Mouse (Mus musculus): Measurements from ENCODE around the gene Tm7sf2.
A peak's percentile ranks its signal among the peaks of the same experiment; 100 is the strongest.

Gene Tm7sf2

DNA sequence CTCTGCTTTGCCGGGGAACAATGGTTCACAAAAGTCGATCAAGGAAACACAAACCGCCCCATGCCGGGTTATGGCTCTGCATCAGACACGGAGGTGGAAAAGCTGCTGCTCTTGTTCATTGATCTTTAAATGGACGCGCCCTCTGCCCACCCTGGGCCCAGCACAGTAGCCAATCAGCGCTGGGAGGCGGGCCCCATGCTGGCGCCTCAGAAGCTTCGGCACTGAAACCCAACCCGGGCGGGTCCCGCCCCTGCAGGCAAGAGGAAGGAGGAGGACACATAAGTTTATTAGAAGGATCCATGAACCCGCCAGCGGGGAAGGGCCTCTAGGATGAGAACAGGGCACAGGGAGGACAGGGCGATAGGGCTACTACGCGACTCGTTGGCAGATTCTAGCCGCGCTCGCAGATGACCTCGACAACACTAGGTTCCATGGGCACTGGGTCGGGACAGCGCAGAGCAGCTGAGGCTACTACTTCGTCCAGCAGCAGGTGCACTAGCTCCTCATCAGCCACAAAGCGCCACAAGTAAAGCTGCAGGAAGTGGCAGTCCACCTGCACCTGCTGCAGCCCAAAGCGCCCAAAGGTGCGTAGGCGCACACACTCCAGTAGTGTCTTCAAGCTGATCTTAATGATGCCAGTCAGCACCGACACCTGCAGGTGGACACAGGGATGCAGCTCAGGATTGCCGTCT is at the start of gene Tm7sf2:
Gene Tm7sf2 (minus strand): TSS at position 650 of the 692 bp plus-strand sequence.
- peak; percentile 94 for DNase-seq (ENCODE audit: low read depth, low spot score)

DNA sequence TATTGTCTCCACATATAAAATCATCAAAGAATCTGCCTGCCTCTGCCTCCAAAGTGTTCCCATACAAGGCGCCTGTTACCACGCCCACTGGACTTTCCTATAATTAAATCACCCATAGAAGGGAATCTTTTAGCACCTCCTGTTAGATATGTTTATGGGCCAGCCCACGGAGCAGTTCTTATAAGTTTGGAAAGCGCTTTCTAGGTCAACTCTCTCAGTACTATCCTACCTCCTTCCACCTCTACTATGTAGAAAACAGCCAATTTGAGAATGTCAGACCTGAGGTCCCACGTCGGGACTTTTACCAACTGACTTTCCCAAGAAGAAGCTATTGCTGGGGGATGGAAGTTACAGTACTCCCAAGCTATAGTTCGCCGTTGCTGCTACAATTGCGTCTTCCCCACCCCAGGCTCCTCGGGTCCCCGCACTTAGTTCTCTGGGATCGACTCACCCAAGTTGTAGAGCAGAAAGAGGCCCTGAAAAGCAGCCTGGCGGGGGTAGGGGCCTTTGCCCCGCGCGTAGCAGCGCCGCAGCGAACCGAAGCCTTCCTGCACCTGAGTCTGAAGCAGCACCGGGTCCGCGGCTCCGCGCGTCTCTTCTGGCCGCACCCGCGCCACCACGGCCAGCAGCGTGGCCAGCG is 49.3 kb upstream of the Tm7sf2 start:
- no peak for DNase-seq (ENCODE audit: low read depth, low spot score)

DNA sequence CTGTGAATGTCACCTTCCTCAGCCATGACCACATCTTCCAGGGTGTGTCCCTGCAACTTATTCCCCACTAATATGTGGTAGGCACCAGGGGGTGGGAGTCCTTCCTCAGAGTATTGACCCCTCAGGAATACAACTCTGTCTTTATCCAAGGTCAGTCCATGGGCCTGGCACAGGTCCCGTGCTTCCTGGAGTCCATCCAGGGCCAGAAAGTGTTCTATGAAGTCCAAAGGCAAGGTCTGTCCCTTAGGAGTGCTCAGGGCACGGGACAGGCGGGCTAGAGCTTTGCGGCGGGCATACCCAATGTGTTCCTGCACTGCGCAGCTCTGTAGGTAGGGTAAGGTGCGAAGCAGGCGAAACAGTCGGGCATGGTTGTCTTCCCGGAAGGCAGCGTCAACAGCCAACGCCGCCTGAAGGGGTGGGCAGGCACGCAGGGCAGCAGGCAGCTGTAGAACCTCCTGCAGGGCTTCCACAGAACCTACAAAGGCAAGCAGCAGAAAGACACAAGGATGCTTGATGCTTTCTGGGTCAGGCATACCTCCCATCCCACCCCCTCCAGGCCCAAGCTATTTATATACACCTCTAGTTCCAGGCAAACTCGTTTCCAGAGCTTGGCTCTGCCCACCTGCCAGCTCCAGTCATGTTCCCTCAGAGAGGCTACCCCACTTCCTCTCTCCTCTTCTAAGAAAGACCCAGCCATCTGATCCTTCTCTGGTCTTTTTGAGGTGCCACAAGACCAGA is 48.1 kb upstream of the Tm7sf2 start:
- no peak for DNase-seq (ENCODE audit: low read depth, low spot score)

DNA sequence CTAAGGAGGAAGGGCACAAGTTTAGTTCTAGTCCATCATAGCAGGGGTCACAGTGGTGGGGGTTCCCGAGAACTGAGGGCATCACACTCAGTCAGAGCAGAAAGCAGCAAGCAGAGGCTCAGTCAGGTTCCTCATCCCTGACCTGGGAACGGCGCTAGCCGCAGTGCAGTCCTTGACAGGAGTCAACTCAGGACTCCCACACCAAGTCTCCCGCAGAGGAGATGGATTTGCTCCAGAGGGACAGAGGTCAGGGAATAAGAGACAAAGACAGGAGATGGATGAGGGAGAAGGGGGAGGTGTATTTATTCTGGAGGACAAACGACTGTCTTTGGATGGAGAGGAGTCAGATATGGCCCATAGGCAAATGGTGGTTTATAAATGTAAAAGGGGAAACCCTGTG is 44.9 kb upstream of the Tm7sf2 start:
- no peak for DNase-seq (ENCODE audit: low read depth, low spot score)

DNA sequence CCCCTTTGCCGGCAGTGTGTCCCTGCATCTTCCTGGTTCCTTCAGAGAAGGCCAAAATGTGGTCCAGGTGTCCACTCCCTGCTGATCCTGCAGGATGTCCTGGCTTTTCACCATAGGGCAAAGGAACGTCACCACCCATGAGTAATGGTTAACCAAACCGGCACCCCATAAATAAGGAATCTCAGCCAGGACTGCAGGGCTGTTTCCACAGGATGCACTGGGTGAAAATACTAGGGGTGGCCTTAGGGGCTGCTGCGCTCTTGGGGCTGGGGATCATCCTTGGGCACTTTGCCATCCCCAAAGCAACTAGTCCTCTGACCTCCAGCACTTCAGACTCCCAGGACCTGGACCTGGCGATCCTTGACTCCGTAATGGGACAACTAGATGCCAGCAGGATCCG is 37.4 kb upstream of the Tm7sf2 start, which contains the start of gene Naaladl1:
Gene Naaladl1 (plus strand): TSS at position 197 of the 400 bp plus-strand sequence.
- DNase-seq (ENCODE audit: low read depth, low spot score) = no peak

DNA sequence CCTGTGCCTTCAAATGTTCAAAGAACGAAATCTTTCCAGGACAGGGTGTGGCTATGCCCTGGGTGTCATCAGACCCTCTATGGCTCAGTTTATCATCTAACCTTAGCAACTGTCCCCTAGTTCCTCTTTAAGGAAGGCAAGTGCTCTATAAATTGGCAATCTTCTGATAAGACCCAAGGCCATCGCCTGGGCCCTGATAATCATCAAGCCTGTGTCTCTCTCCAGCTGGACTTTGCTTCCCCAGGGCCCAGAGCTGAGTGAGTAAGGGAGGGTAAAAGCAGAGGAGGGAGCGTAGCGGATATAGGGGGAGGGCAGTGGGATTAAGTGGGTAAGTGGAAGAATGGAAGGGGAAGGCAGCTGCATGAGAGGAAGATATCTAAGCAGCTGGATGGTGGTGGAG is 36.3 kb upstream of the Tm7sf2 start:
- no peak for DNase-seq (ENCODE audit: low read depth, low spot score)

DNA sequence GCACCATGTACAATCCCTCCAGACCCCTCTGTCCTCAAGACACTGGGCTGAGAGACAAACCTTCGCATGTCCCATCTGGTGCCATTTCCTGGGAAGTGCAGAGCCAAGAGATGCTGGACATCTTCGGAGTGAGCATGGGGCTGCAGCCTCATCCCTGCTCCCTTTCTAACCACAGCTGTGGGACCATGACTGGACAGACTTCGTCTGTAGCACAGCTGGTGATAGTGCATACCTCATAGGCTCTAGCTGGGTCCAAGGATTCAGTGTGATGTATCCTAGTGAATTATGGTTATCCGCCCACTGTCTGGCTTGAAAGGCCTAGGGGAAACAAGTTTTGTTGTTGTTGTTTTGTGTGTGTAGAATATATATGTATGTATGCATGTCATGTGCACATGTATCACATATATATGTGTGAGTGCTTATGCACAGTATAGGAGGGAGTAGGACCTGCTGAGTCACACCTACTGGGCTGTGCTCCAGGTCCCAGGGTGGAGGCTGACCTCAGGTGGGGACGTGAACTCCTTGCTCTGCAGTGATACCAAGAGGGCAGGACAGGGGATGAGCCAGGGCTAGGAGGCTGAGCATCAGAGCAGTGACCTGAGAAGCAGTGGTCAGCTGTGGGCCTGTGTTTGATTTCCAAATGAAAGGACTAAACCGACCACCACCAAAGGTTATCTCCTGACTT is 34.1 kb upstream of the Tm7sf2 start:
- DNase-seq (ENCODE audit: low read depth, low spot score) = no peak

DNA sequence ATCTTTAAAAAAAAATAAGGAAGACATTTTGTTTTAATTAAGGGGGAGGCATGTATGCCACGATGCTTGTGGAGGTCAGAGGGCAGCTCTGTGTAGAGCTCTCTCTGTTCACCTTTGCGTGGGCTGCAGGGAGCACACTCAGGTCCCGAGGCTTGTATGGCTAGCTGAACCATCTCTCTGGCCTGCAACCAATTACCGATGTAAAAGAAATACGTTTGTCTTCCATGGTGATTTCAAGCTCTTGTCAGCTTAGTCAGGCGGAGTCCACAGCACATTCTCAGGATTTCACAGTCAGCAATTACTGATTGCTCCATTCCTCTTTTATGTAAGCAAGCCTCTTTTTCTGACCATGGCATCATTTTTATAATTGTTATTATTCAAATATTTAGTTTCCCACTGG is 33.0 kb upstream of the Tm7sf2 start:
- no peak for DNase-seq (ENCODE audit: low read depth, low spot score)

DNA sequence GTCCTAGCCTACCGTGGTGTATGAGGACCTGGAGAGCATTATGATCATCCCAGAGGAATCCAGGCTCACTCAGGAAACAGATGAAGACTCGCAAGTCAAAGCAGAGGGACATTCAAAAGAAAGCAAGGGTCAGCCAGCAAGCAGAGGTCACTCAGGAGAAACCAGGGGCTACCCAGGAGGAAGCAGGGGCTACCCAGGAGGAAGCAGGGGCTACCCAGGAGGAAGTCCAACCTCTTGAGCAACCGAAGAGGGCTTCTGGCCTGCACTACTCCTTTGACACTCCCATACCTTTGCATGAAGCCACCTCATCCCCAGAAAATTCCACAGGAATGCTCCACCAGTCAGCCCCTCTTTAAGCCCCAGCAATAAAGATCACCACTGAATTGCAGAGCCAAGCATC is 29.7 kb upstream of the Tm7sf2 start:
- DNase-seq (ENCODE audit: low read depth, low spot score) = no peak

DNA sequence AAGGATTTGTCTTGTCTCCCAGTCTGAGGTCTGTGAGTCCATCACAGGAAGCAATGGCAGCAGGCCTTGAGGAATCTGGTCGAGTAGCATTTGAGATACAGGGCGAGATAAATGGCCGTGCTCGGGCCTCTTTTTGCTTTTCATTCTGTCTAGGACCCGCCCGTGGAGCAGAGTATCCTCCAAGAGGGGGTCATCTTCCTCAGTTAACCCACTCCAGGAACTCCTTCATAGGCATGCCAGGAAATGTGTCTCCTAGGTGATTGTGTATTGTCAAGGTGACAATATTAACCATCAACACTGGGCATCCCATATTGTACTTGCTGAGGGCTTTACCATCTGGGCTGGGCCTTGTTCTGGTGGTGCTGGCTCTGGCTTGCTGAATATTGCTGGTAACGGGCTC is 25.9 kb upstream of the Tm7sf2 start, which contains the start of gene AC131692.1:
Gene AC131692.1 (plus strand): TSS at position 301 of the 400 bp plus-strand sequence.
- no peak for DNase-seq (ENCODE audit: low read depth, low spot score)

DNA sequence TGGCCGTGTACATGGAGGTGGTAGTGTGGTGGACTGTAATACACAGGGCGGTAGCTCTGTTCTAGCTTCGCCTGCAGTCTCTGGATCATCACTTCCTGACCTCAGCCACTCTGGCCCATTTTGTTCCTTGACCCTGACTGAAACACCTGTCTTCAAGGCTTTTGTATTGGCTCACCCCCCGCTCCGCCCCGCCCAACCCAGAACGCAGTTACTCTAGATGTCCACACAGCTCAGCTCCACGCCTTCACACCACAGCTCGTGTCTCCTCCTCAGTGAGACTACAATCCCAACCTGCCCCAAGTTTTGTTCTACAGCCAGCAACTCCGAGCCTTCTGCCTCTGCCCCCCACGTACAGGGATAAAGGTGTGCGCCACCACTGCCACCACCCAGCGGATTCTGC is 20.7 kb upstream of the Tm7sf2 start:
- DNase-seq (ENCODE audit: low read depth, low spot score) = no peak

DNA sequence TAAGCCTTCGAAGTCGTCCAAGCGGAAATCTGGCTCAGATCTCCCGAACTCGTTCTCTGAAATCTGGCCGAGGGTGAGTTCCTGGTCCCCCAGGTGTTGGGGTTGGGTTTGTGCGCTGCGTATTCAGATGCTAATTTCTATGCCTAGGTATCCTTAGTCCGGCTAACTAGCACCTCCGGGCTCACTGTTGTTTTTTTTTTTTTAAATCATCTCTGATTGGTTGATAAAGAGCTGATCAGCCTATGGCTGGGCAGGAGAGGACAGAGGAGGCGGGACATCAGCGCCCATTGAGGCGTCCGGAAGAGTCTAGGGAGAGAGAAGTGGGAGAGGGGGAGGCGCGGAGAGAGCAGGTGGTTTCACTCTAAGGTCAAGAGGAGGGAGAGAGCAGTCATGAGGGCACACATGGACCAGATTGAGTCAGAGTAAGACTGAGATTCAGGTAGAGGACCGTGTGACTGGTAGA is 17.3 kb upstream of the Tm7sf2 start:
- DNase-seq (ENCODE audit: low read depth, low spot score) = peak; percentile 85

DNA sequence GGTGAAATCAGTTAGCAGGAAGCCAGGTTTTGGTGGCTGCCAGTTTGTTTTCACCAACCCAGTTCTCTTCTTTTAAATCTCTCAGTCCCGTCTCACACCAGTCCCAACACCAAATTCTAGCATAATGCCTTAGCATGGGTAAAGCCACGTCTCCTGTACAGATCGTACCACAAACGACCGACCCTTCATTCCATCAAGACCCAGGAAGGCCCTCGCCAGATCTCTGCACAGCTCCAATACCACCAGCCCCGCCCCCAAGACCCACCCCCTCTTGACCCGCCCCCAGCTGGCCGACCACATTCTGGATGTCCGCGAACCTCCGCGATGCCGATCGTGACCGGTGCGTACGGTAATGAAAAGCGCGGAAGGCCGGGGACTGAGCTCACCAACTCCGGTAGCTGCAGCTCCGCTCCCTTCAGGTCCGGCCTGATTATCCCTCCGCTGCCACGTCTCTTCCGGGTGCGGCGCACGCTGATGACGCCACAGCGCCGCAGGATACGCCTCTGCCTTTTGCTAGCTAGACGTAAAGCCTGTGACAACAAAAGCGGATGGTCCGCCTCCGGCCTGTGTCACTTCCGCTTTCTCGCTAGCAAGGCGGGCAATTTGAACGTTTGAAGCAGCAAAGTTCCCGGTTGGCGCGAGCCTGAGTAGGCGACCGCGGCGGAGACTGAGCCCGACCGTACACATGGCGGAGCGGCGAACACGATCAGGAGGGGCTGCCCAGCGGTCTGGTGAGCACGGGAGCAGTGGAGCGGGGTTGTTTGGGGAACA is 16.5 kb upstream of the Tm7sf2 start, which contains the start of the genes Zfpl1 and Cdca5:
Gene Zfpl1 (minus strand): TSS at position 479 of the 771 bp plus-strand sequence.
Gene Cdca5 (plus strand): TSS at position 506 of the 771 bp plus-strand sequence.
- peak; percentile 100 for DNase-seq (ENCODE audit: low read depth, low spot score)

DNA sequence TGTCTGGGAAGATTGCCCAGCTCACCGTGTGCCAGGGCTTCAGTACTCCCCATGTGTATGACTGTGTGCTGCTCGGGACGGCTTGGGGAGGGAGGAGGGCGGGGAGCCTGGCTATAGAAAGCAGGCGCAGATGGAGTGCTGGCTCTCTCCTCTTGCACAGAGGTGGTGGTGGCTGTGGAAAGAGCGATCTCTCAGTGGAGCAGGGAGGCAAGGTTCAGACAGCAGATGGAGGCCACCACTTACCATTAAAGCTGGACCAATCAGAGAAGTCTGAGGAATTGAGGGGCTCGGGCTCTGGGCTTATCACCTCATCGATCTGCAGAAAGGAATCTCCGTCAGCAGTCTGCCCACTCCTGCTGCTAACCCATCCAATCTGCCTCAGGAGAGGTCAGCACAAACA is 14.0 kb upstream of the Tm7sf2 start, which contains the start of gene Gm28374:
Gene Gm28374 (minus strand): TSS at position 101 of the 400 bp plus-strand sequence.
- DNase-seq (ENCODE audit: low read depth, low spot score) = no peak

DNA sequence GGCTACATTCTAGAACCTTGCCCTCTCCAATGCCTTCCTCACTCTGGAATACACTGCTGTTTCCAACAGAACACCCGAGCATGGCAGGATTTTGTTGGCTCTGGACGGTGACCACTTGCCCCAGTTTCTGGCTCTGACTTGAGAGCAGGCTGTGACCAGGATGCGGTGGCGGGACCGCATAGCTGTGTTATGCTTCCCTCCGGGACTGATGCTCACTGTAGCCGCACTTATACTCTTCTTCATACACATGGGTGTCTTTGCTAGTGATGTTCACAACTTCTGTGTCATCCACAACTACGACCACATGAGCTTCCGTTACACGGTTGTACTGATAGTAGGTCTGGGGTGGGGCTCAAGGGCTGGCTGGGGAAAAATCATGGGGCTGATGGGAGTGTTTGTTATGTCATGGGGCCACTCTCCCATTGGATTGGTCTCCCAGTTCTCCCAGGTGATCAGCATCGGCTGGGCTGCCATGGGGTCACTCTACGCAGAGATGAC is 11.9 kb upstream of the Tm7sf2 start, which contains the start of gene Tmem262:
Gene Tmem262 (plus strand): TSS at position 51 of the 498 bp plus-strand sequence.
- no peak for DNase-seq (ENCODE audit: low read depth, low spot score)

DNA sequence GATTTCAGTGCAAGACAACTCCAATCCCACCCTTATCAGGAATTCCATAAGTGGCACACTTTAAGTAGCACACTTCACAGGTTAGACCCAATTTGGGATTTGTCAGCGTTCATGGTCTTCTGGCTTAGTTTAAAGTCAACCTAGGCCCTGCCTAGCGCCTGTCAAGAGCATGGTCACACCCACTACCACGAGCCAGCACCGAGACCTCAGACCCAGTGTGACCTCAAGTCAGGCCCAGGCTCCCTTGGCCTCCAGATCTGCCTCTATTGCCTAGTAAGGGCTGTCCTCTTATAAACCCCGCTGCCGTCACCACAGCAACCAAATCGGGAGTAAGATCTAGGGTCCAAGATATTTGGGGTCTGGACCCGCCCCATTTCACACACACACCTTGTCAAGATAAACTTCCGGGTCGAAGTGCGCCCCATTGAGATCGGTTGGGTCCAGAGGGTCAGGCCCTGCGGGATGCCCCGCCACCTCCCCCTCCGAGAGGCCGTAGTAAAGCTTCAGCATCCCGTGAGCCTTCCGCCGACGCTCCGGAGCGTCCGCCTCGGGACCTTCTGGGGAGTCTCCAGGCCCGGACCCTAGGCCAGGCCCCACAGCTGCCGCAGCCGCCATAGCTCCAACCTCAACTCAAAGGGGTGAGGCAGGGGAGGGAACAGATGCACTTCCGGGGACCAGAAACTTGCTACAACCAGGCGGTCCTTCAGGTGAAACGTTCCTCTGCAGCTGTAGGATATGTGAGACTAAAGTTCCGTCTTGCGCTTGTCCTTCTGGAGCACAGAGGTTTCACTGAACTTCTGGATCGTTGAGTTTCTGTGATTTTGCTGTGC is 8.6 kb upstream of the Tm7sf2 start, which contains the start of gene Vps51:
Gene Vps51 (minus strand): TSS at position 668 of the 830 bp plus-strand sequence.
- DNase-seq (ENCODE audit: low read depth, low spot score) = peak; percentile 86

DNA sequence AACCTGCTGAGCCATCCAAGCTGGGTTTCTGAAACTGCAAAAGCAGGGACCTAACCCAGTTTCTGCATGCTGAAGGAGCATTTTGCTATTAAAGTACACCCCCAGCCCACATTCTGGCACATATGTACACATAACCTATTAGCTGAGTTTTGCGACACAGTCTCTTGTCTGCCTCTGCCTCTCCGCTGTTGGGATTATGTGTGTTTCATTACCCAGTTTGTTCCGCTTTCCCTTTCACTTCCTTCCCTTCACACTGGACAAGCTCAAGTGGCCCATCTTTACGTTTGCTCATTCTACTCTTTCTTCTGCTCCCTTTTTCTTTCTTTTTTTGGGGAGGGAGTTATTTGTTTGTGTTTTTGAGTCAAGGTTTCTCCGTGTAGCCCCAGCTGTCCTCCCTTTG is 5.7 kb upstream of the Tm7sf2 start:
- no peak for DNase-seq (ENCODE audit: low read depth, low spot score)

DNA sequence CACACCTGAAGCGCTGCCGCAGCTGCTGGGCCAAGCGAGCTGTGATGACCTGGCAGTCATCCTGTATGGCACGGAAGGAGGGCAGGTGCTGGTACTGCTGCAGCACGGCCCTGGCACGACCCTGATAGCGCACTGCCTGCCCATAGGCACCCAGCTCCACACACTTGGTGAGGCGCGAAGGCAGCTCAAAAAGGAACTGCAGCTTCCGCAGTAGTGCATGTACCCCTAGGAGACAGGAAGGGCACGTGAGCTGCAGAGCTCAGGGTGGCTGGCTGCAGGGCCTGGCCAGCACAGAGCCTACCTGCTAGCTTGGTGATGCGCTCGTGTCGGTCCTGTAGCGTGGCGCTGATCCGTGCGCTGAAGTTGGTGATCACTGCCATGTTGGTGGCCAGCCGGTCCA is 3.1 kb upstream of the Tm7sf2 start:
- DNase-seq (ENCODE audit: low read depth, low spot score) = no peak

DNA sequence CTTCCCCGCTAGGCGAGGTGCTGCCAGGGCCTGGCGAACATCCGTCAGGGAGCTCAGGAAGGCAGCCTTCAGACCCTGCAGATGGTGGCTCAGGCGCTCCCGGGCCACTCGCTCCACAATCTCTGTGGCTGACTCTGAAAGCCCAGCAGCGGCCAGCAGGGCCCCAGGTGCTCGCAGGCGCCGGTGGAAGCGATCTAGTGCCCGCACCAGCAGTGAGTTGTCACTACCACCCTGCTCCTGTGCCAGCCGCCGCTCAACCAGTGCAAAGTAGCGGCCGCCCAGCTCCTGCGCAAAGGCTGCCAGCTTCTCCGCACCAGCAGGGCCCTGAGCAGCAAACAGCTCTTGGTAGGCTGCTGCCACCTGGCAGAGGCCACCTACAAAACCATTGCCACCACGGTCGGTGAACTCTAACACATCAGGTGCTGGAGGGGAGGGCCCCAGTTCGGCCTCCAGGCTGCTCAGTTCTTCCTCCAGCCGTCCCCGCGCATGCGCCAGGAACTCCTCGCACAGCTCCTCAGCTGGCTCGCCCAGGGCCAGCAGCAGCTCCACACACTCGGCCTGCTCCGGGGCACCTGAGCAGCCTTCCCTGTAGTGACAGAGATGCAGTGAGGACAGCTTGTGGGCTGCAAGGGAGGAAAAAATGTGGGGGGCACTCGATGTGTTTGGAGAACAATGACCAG is 2.5 kb upstream of the Tm7sf2 start:
- no peak for DNase-seq (ENCODE audit: low read depth, low spot score)
